Mouse (Mus musculus) layer of hippocampus, adult 9-11 months (tissue): ENCODE results near the gene Efs.

Source experiments
- DNase-seq: peaks from one replicate; pipeline ENCODE4 v3.0.0; 2022

Efs gene

GRCm38 (mm10) chr14:54920076-54920685, 5.7 kb downstream of the Efs start:
- DNase-seq = no peak

- no peak for DNase-seq
Observed at GRCm38 (mm10) chr14:54913343-54913742, 12.6 kb downstream of the Efs start.

GRCm38 (mm10) chr14:54912886-54913285, 13.0 kb downstream of the Efs start, which contains the start of gene Slc22a17:
Gene Slc22a17 (minus strand): TSS chr14:54913132.
- peak; percentile 81 for DNase-seq

GRCm38 (mm10) chr14:54912109-54912850, 13.6 kb downstream of the Efs start:
- DNase-seq = no peak

GRCm38 (mm10) chr14:54908682-54909081, 17.2 kb downstream of the Efs start:
- no peak for DNase-seq

GRCm38 (mm10) chr14:54903641-54904040, 22.3 kb downstream of the Efs start:
- DNase-seq = no peak

- DNase-seq = peak; percentile 85
Observed at GRCm38 (mm10) chr14:54900383-54900782, 25.5 kb downstream of the Efs start.

- DNase-seq = no peak
Observed at GRCm38 (mm10) chr14:54897445-54897844, 28.5 kb downstream of the Efs start.

- DNase-seq = no peak
Observed at GRCm38 (mm10) chr14:54894296-54895151, 31.4 kb downstream of the Efs start.

GRCm38 (mm10) chr14:54893651-54894181, 32.2 kb downstream of the Efs start:
- peak; percentile 100 for DNase-seq

GRCm38 (mm10) chr14:54892200-54892599, 33.7 kb downstream of the Efs start, which contains the start of gene Pabpn1:
Gene Pabpn1 (plus strand): TSS chr14:54892500.
- no peak for DNase-seq

GRCm38 (mm10) chr14:54885309-54885708, 40.6 kb downstream of the Efs start:
- DNase-seq = no peak

- DNase-seq = no peak
Observed at GRCm38 (mm10) chr14:54884022-54884712, 41.8 kb downstream of the Efs start.

- peak; percentile 84 for DNase-seq
Observed at GRCm38 (mm10) chr14:54883154-54884021, 42.5 kb downstream of the Efs start, which contains the start of the genes Bcl2l2 and Gm20521. Gene Bcl2l2 (plus strand): TSS chr14:54883377. Gene Gm20521 (plus strand): TSS chr14:54883441.

GRCm38 (mm10) chr14:54877048-54877715, 48.7 kb downstream of the Efs start, which contains the start of gene Ppp1r3e:
Gene Ppp1r3e (minus strand): TSS chr14:54877550.
- peak; percentile 59 for DNase-seq

- peak; percentile 92 for DNase-seq
Observed at GRCm38 (mm10) chr14:54876539-54877047, 49.3 kb downstream of the Efs start.

- peak; percentile 67 for DNase-seq
Observed at GRCm38 (mm10) chr14:54875844-54876538, 49.9 kb downstream of the Efs start.

- DNase-seq = no peak
Observed at GRCm38 (mm10) chr14:54874165-54874564, 51.8 kb downstream of the Efs start.

GRCm38 (mm10) chr14:54870861-54871260, 55.1 kb downstream of the Efs start, which contains the start of gene Homez:
Gene Homez (minus strand): TSS chr14:54870961.
- DNase-seq = no peak

- no peak for DNase-seq
Observed at GRCm38 (mm10) chr14:54868026-54868425, 57.9 kb downstream of the Efs start.
